Mouse (Mus musculus) bone marrow, adult 2 months (tissue): ENCODE measurements at regions not wholly inside any gene's neighbourhood (a gene's known extent, or its start where the extent isn't known, plus 50 kb on each side); places are given as distances from the start of the nearest gene placed in this dataset.

Experiments
- H3K27ac ChIP-seq: fragments of 200-500 bp; 2 replicates; pipeline ENCODE4 v1.5.1; 2012; ENCODE audit warnings: low read depth, mild to moderate bottlenecking, control low read depth, inconsistent platforms, low read length; ENCODE audit not compliant: control insufficient read depth, poor library complexity, insufficient read depth
- H3K4me1 ChIP-seq: fragments of 200-500 bp; 2 replicates; pipeline ENCODE4 v1.6.1; 2011; ENCODE audit warnings: low read length; ENCODE audit not compliant: control insufficient read depth, insufficient read depth
- H3K4me3 ChIP-seq: fragments of 200-500 bp; replicated peaks from 2 replicates; pipeline ENCODE3; 2011; ENCODE audit warnings: mild to moderate bottlenecking, low read depth, low read length, control low read depth; ENCODE audit not compliant: control insufficient read depth
- CTCF ChIP-seq: fragments of 200-500 bp; IDR thresholded peaks from 2 replicates; pipeline ENCODE4 v1.5.1; 2011; ENCODE audit warnings: low read length, control low read depth; ENCODE audit not compliant: control insufficient read depth, insufficient read depth
- POLR2A ChIP-seq: fragments of 200-500 bp; IDR thresholded peaks from 2 replicates; pipeline ENCODE4 v1.6.1; 2011; ENCODE audit warnings: low read depth, mild to moderate bottlenecking, control low read depth, low read length, borderline replicate concordance; ENCODE audit not compliant: control insufficient read depth
- WGBS: fragments of 180-500 bp; shearing (Covaris S2); methylation state at CpG from one replicate; pipeline ENCODE4 v1.1.7; 2018; 5-methylcytosine and 5-hydroxymethylcytosine counted together

- 73% methylated on average over 6 of the region's 6 CpGs for WGBS
- TF ChIP-seq POLR2A, result no peak
- no peak for TF ChIP-seq CTCF
- Histone ChIP-seq H3K4me3 (no peak overlapping the region), H3K4me1 (no peaks in the 10 kb centered on the region), H3K27ac (no peak overlapping the region)
Measured at GRCm38 (mm10) chr6:117366563-117366962, 198.2 kb downstream of the Cxcl12 start.

DNA sequence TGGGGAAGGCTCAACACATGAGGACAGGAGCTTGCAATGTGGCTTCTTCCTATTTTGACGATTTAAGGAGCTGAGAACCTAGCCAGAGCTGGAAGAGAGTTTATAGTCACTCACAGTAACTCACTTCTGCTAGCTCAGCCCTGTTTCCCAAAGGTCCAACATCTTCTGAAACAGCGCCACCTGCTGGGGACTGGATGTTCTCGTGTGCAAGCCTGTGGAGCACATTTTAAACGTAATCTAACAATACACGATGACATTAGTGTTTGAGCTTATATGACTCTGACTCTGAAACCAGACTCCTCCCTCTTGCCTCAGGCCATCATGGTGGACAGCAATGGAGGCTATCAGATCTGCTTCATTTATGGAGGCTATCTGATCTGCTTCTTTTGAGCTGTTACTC is 207.7 kb downstream of the Cxcl12 start:
- WGBS, result 80% methylated on average over 5 of the region's 5 CpGs
- H3K4me3 ChIP-seq, result no peak overlapping the region
- TF ChIP-seq POLR2A (no peak), CTCF (no peak)
- no peak overlapping the region for H3K27ac ChIP-seq
- no peaks in the 10 kb centered on the region for H3K4me1 ChIP-seq

DNA sequence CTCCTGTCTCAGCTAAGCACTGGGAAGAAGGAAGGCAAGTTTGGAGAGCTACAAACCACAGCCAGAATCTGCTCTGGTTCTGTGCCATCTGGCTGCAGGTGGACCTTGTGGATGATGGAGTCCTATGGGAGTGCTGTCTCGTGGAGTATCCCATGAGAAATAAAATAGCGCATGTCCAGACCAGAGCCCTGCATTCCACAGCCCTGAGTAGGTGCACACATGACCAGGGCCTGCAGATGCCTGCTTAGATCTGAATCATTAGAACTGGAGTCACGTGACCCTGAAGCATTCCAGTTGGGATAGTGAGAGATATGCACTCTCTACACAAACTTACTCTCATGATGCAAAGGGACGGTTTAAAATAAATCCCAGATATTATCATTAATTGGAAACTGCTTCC is 211.6 kb downstream of the Cxcl12 start:
- Histone ChIP-seq H3K4me1 (no peaks in the 10 kb centered on the region), H3K27ac (no peak overlapping the region), H3K4me3 (no peak overlapping the region)
- TF ChIP-seq CTCF (no peak), POLR2A (no peak)
- 81% methylated on average over 4 of the region's 4 CpGs for WGBS

DNA sequence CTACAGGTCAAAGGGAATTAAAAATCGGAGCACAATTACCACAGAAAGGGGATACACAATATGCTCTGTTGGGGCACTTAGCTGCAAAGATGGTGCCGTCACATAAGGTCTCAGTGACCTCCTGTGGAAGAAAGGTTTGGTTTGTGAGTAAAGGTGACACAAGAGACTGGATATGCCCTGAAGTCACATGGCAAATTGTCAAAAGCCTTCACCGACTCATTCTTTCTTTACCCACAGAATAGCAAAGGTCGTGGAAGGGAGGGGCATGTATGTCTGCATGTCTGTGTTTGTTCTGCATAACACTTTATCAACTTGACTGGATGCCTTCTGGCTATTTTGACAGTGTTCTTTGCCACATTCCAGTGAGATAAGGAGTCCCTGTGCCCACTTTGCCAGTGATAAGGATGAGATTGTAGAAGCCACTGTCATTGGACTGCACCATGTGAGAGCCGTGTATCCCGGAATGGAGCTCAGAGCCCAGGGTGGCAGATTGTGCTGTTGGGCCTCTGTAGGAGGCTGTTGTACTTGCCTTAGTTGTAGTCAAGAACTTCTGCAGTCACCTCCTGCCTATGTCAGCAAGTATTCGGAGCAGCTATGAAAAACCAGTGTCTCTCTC is 222.0 kb downstream of the Cxcl12 start:
- 86% methylated on average over 7 of the region's 7 CpGs for WGBS
- Histone ChIP-seq H3K4me3 (no peak overlapping the region), H3K4me1 (no peaks in the 10 kb centered on the region; the same call in 1 of the 2 replicates), H3K27ac (no peak overlapping the region)
- TF ChIP-seq CTCF, result no peak
- no peak for TF ChIP-seq POLR2A

- no peak overlapping the region for H3K27ac ChIP-seq
Measured at GRCm38 (mm10) chr6:117393480-117393879, 225.1 kb downstream of the Cxcl12 start.

GRCm38 (mm10) chr6:117405589-117406311 is 237.4 kb downstream of the Cxcl12 start:
- Histone ChIP-seq H3K27ac (no peak overlapping the region), H3K4me3 (no peak overlapping the region), H3K4me1 (no peaks in the 10 kb centered on the region)
- 82% methylated on average over 11 of the region's 11 CpGs for WGBS
- TF ChIP-seq POLR2A (no peak), CTCF (no peak)

More at GRCm38 (mm10) chr6:117393480-117393879, 225.1 kb downstream of the Cxcl12 start:
- Histone ChIP-seq H3K4me3 (no peak overlapping the region), H3K4me1 (no peaks in the 10 kb centered on the region; the same call in 1 of the 2 replicates)
- TF ChIP-seq POLR2A (no peak), CTCF (no peak)

DNA sequence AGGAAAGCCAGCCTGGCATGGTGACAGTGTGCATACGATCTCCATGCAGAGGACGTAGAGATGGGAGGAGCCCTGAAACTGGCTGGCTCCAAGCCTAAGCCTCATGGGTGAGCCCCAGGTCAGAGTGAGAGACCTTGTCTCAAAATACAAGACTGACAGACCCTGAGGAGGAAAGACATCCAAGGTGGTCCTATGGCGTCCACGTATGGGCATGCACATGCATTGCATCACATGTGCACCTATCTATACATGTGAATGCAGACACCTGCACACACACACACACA is 237.9 kb downstream of the Cxcl12 start:
- Histone ChIP-seq H3K27ac (no peak overlapping the region), H3K4me3 (no peak overlapping the region), H3K4me1 (no peaks in the 10 kb centered on the region)
- TF ChIP-seq POLR2A (no peak), CTCF (no peak)
- WGBS, result 75% methylated on average over 4 of the region's 4 CpGs

GRCm38 (mm10) chr6:117406757-117407156 is 238.4 kb downstream of the Cxcl12 start:
- Histone ChIP-seq H3K27ac (no peak overlapping the region), H3K4me1 (no peaks in the 10 kb centered on the region), H3K4me3 (no peak overlapping the region)
- 48% methylated on average over 9 of the region's 9 CpGs for WGBS
- TF ChIP-seq POLR2A (no peak), CTCF (no peak)

DNA sequence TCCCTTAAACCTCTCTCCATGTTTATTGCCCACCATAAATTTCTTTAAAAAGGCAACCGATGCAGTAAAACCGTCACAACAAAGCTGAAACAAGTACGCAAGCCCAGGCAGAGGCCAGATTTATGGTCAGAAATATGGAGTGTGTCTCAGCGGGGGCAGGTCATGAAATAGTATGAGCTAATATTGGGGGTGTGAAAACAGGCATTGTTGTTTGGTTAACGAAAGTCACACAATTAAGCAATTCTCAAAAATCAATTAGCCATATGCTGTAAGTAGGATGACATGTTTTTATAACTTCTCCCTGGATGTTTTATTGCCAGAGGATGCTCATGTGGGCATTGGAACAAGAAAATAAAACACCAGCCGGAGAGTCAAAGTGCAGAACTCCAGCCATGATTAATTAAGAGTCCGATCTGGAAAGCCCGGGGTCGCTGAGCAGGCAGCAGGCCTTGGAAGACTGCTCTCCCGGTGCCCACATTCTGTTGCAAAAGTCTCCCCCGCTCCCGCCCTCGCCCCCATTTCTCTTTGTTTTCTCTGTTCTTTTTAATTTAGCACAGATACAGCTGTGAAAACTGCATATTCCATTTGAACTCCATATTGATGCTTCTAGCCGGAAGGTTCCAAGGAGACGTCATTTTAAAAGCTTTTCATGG is 239.0 kb downstream of the Cxcl12 start:
- 85% methylated on average over 15 of the region's 15 CpGs for WGBS
- TF ChIP-seq CTCF (no peak), POLR2A (no peak)
- no peak overlapping the region for H3K27ac ChIP-seq

More for the DNA sequence above, 239.0 kb downstream of the Cxcl12 start:
- Histone ChIP-seq H3K4me1 (no peaks in the 10 kb centered on the region), H3K4me3 (no peak overlapping the region)
